Mouse (Mus musculus) cerebellum, adult 2 months (tissue): ENCODE results near the gene Oprl1.

Experiments used
- CTCF ChIP-seq: fragments of 200-500 bp; IDR thresholded peaks from 2 replicates; pipeline ENCODE4 v1.5.1; 2011; ENCODE audit warnings: low read depth, mild to moderate bottlenecking, control low read depth, low read length, moderate library complexity, borderline replicate concordance; ENCODE audit not compliant: insufficient read depth
- POLR2A ChIP-seq: fragments of 200-500 bp; IDR thresholded peaks from 2 replicates; pipeline ENCODE4 v1.6.1; 2011; ENCODE audit warnings: low read length, control low read depth, borderline replicate concordance; ENCODE audit not compliant: insufficient read depth

DNA sequence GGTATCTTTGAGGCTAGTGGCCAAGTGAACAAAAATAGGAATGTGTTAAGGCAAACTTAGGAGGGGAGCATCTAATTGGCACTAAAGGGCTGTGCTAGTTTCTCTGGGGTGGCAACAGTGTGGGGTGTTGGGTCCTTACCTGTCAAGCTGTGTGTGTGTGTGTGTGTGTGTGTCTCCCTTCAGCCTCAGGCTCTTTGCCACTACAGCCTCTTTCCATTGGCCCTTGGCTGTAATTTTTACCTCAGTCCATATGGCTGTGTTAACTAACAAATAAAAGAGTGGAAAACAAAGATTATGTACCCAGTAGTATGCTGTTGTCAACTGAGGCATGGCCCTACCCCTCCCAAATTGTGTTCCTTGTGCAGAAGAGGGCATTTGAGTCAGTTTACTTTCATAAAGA is 53.6 kb downstream of the Oprl1 start:
- TF ChIP-seq POLR2A: no peak
- TF ChIP-seq CTCF: no peak
